Mouse (Mus musculus) frontal cortex, postnatal 25 days (tissue): ENCODE measurements around the gene Agbl5.
"Not testable (repeated sequence)": the region's sequence is repeated elsewhere in the genome, so short reads cannot be mapped to it uniquely, and the experiment has no call there.

ENCODE experiments used
- DNase-seq, 2 experiments: peaks; one replicate each; pipeline ENCODE4 v3.0.0; 2022; ENCODE audit warnings: low spot score in 2 of 2

Agbl5 gene

GRCm38 (mm10) chr5:30888337-30889087, at the start of gene Agbl5:
Gene Agbl5, plus strand, starts transcription at chr5:30888694.
- DNase-seq = peak; percentile 96 to 97

GRCm38 (mm10) chr5:30839731-30840130, 48.8 kb upstream of the Agbl5 start:
- no peak for DNase-seq

- no peak for DNase-seq
These were observed 46.6 kb upstream of the Agbl5 start for GRCm38 (mm10) chr5:30841896-30842295.

- no peak for DNase-seq
These were observed 38.5 kb upstream of the Agbl5 start for GRCm38 (mm10) chr5:30849891-30850555.

- no peak for DNase-seq
These were observed 38.0 kb upstream of the Agbl5 start for GRCm38 (mm10) chr5:30850556-30850925.

- no peak for DNase-seq
These were observed 35.0 kb upstream of the Agbl5 start for GRCm38 (mm10) chr5:30853522-30853921.

- no peak for DNase-seq
These were observed 32.8 kb upstream of the Agbl5 start for GRCm38 (mm10) chr5:30855674-30856073.

- DNase-seq = no peak
These were observed 32.4 kb upstream of the Agbl5 start for GRCm38 (mm10) chr5:30856124-30856523.

- DNase-seq = no peak
These were observed 24.6 kb upstream of the Agbl5 start for GRCm38 (mm10) chr5:30863852-30864251.

- DNase-seq = no peak
These were observed 24.2 kb upstream of the Agbl5 start for GRCm38 (mm10) chr5:30864322-30864721.

GRCm38 (mm10) chr5:30866871-30867270, 21.6 kb upstream of the Agbl5 start:
- DNase-seq = no peak

- no peak for DNase-seq
These were observed 20.8 kb upstream of the Agbl5 start, which contains the start of gene Tmem214 for GRCm38 (mm10) chr5:30867712-30868111. Gene Tmem214, plus strand, starts transcription at chr5:30868012.

GRCm38 (mm10) chr5:30868981-30869380, 19.5 kb upstream of the Agbl5 start:
- DNase-seq = no peak

GRCm38 (mm10) chr5:30869405-30870130, 18.9 kb upstream of the Agbl5 start:
- DNase-seq = peak; percentile 81 to 90

- DNase-seq = no peak
These were observed 18.4 kb upstream of the Agbl5 start for GRCm38 (mm10) chr5:30870131-30870406.

GRCm38 (mm10) chr5:30872574-30872973, 15.9 kb upstream of the Agbl5 start:
- no peak for DNase-seq

- DNase-seq = no peak
These were observed 14.1 kb upstream of the Agbl5 start for GRCm38 (mm10) chr5:30874365-30874764.

- DNase-seq = no peak
These were observed 9.9 kb upstream of the Agbl5 start for GRCm38 (mm10) chr5:30878616-30879015.

GRCm38 (mm10) chr5:30879347-30879943, 9.0 kb upstream of the Agbl5 start:
- no peak for DNase-seq

GRCm38 (mm10) chr5:30881839-30882238, 6.7 kb upstream of the Agbl5 start:
- not testable (repeated sequence) for DNase-seq

- no peak for DNase-seq
These were observed 2.3 kb upstream of the Agbl5 start for GRCm38 (mm10) chr5:30886209-30886608.

GRCm38 (mm10) chr5:30886731-30887130, 1.8 kb upstream of the Agbl5 start:
- no peak for DNase-seq
